Mouse (Mus musculus): ENCODE data around the gene Rabggtb. TPM values are rescaled to one million over a fixed set of nuclear protein-coding genes. Genes with fewer than 3 reads are reported as not detected.

Rabggtb gene
- total RNA-seq, 2 experiments from 2014 or later = 89.2 to 99.7 TPM

DNA sequence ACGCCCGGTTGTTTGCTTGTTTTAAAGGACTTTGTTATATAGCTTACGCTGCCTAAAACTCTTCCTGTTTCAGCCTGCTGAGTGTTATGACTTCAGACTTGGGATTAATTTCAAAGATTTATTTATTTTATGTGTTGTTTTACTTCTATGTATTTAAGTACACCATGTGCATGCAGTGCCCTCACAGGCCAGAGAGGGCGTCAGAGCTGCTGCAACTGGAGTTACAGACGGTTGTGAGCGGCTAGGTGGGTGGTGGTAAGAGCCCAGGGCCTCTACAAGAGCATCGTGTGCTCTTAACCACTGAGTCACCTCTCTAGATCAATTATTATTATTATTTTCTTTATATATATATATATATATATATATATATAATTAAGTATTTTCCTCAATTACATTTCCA is 13.5 kb upstream of the Rabggtb start:
- DNase-seq (ENCODE audit: low spot score) = no peak
- intact Hi-C loops (cut with DNase I) = no loop called here

DNA sequence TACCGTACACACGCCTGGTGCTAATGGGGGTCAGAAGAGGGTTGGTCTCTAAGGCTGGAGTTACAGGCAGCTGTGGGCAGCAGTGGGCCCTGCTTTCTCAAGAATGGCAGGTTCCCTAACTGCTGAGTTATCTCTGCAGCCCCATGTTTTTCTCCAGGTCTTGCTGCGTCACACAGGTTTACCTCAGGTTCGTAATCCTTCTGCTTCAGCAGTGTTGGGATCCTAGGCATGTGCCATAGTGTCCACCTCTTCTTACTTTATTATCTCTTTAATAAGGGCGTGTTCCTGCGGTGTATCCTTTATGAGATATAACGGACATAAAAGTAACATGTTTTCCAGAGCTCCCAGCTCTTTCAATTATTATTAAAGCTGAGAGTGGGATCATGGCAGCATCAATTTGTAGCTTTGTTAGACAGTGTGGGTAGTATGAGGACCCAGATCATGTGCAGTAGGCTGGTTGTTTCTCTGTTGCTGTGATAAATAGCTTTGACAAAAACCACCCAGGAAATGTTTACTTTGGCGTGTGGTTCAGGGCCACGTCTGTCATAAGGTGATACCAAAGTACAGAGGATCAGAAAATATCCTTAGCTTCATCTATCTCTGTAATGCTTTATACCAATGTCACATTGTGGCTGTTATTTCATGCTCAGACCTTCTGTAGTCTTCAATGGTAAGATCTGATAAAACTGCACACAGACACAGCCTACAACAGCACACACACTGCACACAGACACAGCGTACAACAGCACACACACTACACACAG is 8.5 kb upstream of the Rabggtb start:
- intact Hi-C loops (cut with DNase I) = no loop called here

DNA sequence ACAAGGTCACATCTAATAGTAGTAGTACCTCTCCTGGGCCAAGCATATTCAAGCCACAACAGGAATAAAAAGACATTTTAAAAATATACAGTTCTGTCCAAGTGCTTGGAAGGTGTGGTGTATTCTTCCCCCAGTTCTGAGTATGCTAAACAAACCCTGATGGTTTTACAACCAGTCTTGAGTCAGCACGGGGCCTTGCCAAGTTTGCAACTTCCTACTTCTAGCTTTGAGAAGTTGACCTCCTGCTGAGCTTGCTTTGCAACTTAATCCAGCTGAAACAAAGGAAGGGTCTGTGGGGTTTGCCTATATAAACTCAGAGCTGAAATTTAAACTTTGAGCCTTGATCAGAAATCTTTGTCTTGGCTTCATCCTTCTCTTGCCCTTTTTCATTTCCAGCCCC is 4.4 kb upstream of the Rabggtb start:
- intact Hi-C loops (cut with DNase I) = no loop called here
- DNase-seq (ENCODE audit: low spot score) = no peak

More for the DNA sequence above, 8.5 kb upstream of the Rabggtb start:
- no peak for DNase-seq (ENCODE audit: low spot score)

DNA sequence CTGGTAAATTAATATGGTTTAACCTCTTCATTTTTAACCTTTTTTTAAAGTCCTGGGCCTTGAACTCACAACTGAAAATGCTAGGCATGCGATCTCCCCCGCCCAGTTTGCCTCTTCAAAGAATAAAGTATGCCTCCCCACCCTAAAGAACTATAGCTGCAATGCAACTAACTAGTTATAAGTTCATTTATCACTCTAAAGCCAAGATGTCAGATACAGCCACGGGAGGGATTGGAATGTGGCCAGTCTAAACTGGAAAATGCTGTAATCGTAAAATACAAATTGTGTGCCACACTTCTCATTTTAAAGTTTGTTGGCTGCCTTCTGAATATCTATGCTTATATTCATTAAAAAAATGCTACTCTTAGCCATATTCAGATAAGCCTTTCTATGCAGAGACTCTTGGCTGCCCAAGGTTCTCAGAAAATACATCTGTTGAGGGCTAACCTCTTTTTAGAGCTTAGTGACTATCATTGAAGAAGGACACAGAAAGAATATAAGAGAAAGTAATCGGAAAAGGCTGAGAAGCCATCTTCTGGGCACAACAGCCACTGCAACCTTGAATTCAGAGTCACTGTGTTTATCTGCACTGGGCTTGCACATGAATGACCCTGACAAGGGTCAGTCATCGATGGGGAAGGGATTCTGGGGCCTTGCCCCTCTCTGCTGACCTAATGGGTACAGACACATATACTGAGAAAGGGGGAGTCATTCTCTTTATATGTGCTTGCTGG is 868 bp upstream of the Rabggtb start:
- DNase-seq (ENCODE audit: low spot score) = no peak
- intact Hi-C loops (cut with DNase I) = loop anchor here (2.0 kb wide), 1 partner anchor 29 kb away; no protein-coding TSS in a partner anchor

DNA sequence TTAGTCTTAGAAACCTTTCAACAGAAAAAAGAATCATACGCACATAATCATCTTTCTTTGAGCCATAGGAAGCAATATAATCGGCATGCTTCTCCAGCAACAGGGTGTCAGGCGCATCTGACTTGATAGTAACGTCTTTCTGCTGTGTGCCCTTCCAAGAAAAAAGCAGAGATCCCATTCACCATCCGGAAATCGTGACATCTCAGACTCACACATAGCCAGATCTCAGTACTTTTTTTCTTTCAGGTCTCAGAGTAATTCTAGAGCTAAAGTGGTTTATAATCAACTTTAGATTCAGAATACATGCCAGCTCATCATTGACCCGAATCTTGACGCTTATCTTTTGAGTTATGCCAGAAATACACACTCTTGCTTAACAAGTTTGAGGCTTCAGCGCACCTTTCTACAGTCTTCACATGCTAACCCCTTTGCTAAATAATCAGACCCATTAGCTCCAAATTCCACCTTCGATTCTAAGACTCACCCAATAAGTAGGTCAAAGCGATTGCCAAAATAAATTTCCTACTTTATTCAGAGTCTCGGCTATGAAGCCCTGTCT is 848 bp downstream of the Rabggtb start:
- no peak for DNase-seq (ENCODE audit: low spot score)
- intact Hi-C loops (cut with DNase I) = loop anchor here (2.0 kb wide), 1 partner anchor 31 kb away; no protein-coding TSS in a partner anchor

- DNase-seq (ENCODE audit: low spot score) = no peak
- intact Hi-C loops (cut with DNase I) = no loop called here
Measured at GRCm38 (mm10) chr3:153911197-153911881, 1.5 kb downstream of the Rabggtb start.

DNA sequence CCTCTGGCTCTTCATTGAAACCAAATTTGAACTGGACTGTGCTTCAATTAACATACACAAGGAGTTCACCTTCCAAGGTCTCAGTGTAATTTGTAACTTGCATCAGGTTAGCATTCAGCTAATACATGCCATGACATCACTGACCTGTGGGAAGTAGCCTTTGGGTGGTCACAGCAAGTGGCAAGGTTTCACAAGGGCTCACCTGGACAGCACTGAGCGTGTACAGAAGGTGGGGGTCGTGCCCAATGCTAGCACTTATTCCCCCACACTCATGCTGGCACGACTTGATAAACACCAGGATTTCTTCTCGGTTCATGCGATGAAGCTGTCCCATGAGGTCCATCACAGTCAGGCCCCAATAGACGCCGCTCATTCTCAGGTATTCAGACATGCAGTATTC is 2.3 kb downstream of the Rabggtb start:
- DNase-seq (ENCODE audit: low spot score) = no peak
- intact Hi-C loops (cut with DNase I) = no loop called here

DNA sequence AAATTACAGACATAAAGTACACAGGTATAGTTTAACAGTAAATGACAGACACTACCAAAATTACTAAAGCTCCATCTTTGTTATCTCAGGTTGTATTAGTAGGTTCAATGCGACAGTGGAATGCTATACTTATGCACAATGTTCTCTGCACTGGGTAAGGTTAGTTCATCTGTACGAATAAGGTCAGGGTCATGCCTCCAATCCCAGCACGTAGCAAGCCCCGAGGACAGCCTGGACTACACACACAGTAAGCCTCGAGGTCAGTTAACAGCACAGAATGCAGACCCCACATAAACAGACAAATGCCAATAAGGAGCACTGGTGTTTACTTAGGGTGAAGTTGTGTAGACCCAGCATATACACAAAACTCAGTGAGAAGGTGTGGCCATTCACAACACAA is 3.9 kb downstream of the Rabggtb start:
- intact Hi-C loops (cut with DNase I) = no loop called here

DNA sequence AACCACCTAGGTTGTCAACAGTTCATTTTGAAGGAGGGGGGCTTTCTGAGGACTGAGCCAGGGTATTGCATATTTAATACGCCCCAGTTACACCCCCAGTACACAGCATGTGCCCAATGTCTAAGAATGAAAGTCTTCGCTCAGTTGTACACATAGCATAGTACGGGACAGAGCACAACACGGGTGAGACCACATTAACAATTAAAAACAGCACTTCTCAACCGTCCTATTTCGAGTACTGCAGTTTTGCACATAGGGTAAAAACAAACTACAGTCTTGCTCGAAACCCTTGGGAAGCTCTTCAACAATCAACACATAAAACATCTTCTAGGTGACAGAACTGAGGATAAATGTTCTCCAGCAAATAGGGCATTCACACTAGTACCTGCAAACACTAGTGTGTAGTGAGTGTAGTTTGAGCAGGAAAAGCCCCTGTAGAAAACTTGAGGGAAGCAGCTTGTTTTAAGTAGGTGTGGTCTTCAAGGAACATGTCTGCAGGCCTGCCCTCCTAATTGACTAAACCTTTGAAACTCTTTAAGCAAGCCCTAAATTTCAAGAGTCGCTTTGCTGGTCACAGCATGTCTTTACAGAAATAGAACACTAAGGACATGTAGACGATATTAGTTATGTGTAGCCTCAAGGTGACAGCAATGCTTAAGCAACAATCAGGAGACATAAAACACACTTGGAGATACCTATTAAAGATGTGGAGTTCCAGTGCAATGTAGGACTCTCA is 6.5 kb downstream of the Rabggtb start, which contains the start of gene Msh4:
Gene Msh4 (minus strand): TSS at position 3 of the 736 bp plus-strand sequence.
- no peak for DNase-seq (ENCODE audit: low spot score)
- intact Hi-C loops (cut with DNase I) = no loop called here

More for the DNA sequence above, 3.9 kb downstream of the Rabggtb start:
- DNase-seq (ENCODE audit: low spot score) = no peak

DNA sequence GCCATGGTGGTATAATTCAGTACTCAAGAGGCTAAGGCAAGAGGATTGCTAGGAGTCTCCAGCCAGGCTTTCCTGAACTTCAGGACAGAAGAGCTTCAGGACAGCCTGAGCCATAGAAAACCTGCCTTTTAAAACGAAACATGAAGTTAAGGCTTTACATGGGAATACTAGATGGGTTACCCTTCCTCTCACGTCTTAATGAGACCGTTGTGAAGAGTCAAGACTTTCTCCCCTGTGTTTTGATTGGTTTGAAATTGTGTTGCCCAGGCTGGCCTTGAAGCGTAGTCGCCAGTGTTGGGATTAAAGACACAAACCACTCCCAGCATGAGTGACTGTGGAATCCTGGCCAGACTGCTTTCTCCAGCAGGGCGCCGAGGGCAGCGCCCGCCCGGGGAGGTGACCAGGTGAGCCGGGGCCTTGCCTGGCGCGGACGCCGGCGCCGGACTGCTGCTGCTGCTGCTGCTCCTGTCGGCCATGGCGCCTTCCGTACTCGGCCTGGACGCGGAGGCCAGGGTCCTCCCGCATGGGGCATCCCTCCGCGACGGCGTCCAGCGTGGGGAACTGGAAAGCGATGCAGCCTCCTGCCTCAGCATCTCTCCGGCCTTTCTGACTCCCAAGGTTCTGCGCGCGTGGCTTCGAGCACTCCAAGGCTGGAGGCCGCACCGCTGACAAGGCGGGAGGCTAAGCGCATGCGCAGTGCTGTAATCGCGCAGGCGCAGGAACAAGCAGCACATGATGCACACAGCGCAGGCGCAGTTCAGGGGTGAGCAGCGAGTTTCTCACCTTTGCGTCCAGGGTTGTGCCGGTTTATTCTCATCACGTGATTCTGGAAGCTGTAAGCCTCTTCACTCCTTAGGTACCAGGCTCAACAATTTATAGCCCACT is 7.3 kb downstream of the Rabggtb start:
- intact Hi-C loops (cut with DNase I) = no loop called here
- no peak for DNase-seq (ENCODE audit: low spot score)

GRCm38 (mm10) chr3:153904586-153904985 is 8.2 kb downstream of the Rabggtb start:
- intact Hi-C loops (cut with DNase I) = loop anchor here (5.0 kb wide), 1 partner anchor 323 kb away; no protein-coding TSS in a partner anchor
- DNase-seq (ENCODE audit: low spot score) = no peak

DNA sequence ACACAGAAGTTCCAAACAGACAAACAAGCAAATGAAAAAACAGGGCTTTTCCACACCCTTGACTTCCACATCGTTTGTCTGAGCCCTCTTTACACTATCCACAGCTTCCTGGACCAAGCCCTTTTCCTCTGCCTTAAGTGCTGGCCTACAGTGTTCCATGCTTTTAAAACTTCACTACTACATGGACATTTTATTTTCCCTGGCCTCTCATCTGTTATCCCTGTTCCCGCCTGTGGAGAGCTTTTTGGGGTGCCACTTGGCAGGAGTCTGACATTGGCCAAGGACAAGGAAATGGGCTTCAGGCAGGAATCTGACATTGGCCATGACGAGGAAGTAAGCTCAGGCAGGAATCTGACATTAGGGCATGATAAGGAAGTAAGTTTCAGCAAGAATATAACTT is 10.2 kb downstream of the Rabggtb start:
- intact Hi-C loops (cut with DNase I) = loop anchor here (5.0 kb wide), 1 partner anchor 325 kb away; no protein-coding TSS in a partner anchor
- DNase-seq (ENCODE audit: low spot score) = no peak

GRCm38 (mm10) chr3:153901904-153902303 is 10.9 kb downstream of the Rabggtb start:
- intact Hi-C loops (cut with DNase I) = loop anchor here (5.0 kb wide), 1 partner anchor 325 kb away; no protein-coding TSS in a partner anchor
- no peak for DNase-seq (ENCODE audit: low spot score)

GRCm38 (mm10) chr3:153897216-153897615 is 15.6 kb downstream of the Rabggtb start:
- intact Hi-C loops (cut with DNase I) = no loop called here
- DNase-seq (ENCODE audit: low spot score) = no peak

DNA sequence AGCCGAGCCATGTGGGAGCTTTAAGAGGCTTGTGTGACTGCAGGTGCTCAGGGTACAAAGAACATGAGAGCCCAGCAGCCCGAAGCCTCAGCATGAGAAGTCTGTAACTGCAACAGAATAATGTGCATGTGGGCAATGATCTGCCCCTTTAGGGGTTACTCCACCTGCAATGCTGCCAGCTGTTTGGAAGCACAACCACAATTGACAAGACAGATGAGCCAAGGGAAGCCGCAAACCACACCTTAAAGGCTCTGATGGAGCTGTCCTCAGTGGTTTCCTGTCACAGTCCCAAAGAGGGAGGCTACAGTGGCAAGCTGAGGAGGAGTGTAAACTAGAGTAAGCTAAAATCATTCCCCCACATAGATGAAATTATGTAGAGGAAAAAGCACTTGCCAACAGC is 17.4 kb downstream of the Rabggtb start:
- intact Hi-C loops (cut with DNase I) = no loop called here

GRCm38 (mm10) chr3:153889188-153889781 is 23.5 kb downstream of the Rabggtb start:
- intact Hi-C loops (cut with DNase I) = no loop called here
- no peak for DNase-seq (ENCODE audit: low spot score)

More for the DNA sequence above, 17.4 kb downstream of the Rabggtb start:
- DNase-seq (ENCODE audit: low spot score) = no peak

- intact Hi-C loops (cut with DNase I) = no loop called here
- DNase-seq (ENCODE audit: low spot score) = no peak
Measured at GRCm38 (mm10) chr3:153888141-153888540, 24.7 kb downstream of the Rabggtb start.

GRCm38 (mm10) chr3:153886296-153886695 is 26.5 kb downstream of the Rabggtb start:
- intact Hi-C loops (cut with DNase I) = no loop called here
- DNase-seq (ENCODE audit: low spot score) = no peak
